Mouse (Mus musculus) right cerebral cortex, postnatal 14 days (tissue): ENCODE data around the gene Spg21.

Source experiments
- DNase-seq: peaks from one replicate; pipeline ENCODE4 v3.0.0; 2022

Gene Spg21

GRCm38 (mm10) chr9:65480071-65480470 lies 19.3 kb downstream of the Spg21 start:
- no peak for DNase-seq

- DNase-seq = no peak
Observed at GRCm38 (mm10) chr9:65491476-65491875, 30.7 kb downstream of the Spg21 start.

GRCm38 (mm10) chr9:65492351-65492750 lies 31.6 kb downstream of the Spg21 start:
- no peak for DNase-seq

GRCm38 (mm10) chr9:65492851-65493250 lies 32.1 kb downstream of the Spg21 start:
- no peak for DNase-seq

- no peak for DNase-seq
Observed at GRCm38 (mm10) chr9:65502146-65502545, 41.4 kb downstream of the Spg21 start.

- DNase-seq = no peak
Observed at GRCm38 (mm10) chr9:65502721-65503505, 42.2 kb downstream of the Spg21 start.

- DNase-seq = no peak
Observed at GRCm38 (mm10) chr9:65508449-65508848, 47.7 kb downstream of the Spg21 start.

GRCm38 (mm10) chr9:65512520-65512919 lies 51.8 kb downstream of the Spg21 start:
- DNase-seq = no peak

- no peak for DNase-seq
Observed at GRCm38 (mm10) chr9:65514431-65514830, 53.7 kb downstream of the Spg21 start.

- DNase-seq = no peak
Observed at GRCm38 (mm10) chr9:65514851-65515261, 54.1 kb downstream of the Spg21 start.

- DNase-seq = peak; percentile 74
Observed at GRCm38 (mm10) chr9:65519807-65520504, 59.2 kb downstream of the Spg21 start, which contains the start of gene Ankdd1a. Gene Ankdd1a (minus strand): TSS chr9:65520193.

GRCm38 (mm10) chr9:65520505-65520876 lies 59.7 kb downstream of the Spg21 start:
- DNase-seq = no peak

GRCm38 (mm10) chr9:65523611-65524364 lies 63.0 kb downstream of the Spg21 start:
- peak; percentile 76 for DNase-seq

GRCm38 (mm10) chr9:65525445-65526195 lies 64.9 kb downstream of the Spg21 start:
- no peak for DNase-seq

- no peak for DNase-seq
Observed at GRCm38 (mm10) chr9:65528417-65529038, 67.8 kb downstream of the Spg21 start.

GRCm38 (mm10) chr9:65529659-65530058 lies 68.9 kb downstream of the Spg21 start:
- no peak for DNase-seq

GRCm38 (mm10) chr9:65531283-65531682 lies 70.5 kb downstream of the Spg21 start:
- DNase-seq = no peak

- no peak for DNase-seq
Observed at GRCm38 (mm10) chr9:65532986-65533385, 72.2 kb downstream of the Spg21 start.

- DNase-seq = no peak
Observed at GRCm38 (mm10) chr9:65534111-65534510, 73.4 kb downstream of the Spg21 start.

GRCm38 (mm10) chr9:65535191-65535722 lies 74.5 kb downstream of the Spg21 start:
- DNase-seq = no peak

GRCm38 (mm10) chr9:65535789-65536469 lies 75.2 kb downstream of the Spg21 start:
- DNase-seq = no peak
